Mouse (Mus musculus) small intestine, adult 2 months (tissue): ENCODE measurements around the gene Cmtm6.

Experiments
- CTCF ChIP-seq: fragments of 200-500 bp; IDR thresholded peaks from 2 replicates; pipeline ENCODE4 v1.5.1; 2012; ENCODE audit warnings: low read depth, mild to moderate bottlenecking, control low read depth, inconsistent platforms, low read length, moderate library complexity, mixed read lengths; ENCODE audit not compliant: insufficient replicate concordance, insufficient read length; ENCODE audit errors: extremely low read depth
- POLR2A ChIP-seq: fragments of 200-500 bp; IDR thresholded peaks from 2 replicates; pipeline ENCODE4 v1.6.1; 2012; ENCODE audit warnings: low read depth, mild to moderate bottlenecking, control low read depth, inconsistent platforms, low read length, moderate library complexity

DNA sequence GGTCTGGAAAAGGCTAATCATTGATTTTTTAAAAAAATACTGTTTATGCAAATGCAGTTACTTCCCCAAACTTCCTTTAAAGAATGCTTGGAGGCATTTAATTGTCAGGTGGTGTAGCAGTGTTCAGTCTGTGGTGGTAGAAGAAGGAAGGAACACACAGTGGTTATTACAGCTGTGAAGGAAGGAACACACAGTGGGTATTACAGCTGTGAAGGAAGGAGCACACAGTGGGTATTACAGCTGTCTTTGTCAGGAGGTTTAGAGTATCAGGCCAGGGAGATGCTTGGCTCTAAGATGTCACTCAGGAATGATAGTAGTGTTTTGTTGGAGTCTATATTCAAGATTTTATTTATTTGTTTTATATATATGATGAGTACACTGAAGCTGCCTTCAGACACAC lies 39.8 kb upstream of the Cmtm6 start:
- TF ChIP-seq CTCF (no peak), POLR2A (no peak)
